Comparison of ENCODE assay signal across 8 mouse cellular contexts in the genomic region with DNA sequence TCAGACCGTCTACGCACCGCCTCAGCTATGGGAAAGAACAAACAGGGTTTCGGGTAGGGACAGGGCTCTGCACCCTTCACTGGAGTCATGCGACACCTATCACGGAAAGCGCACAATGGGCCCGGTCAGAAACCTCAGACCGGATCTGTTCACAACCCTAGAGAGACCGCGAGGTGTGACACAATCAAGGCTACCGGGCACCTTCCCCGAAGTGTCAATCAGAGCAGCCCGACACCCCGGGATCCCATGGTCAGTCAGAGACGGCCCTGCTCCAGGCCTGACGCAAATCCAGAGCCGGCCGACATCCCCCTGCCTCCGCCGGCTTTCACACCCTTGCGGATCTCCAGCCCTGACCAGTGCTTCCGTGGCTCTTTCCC. TPM values are rescaled to one million over a fixed set of nuclear protein-coding genes. Genes with fewer than 3 reads are reported as not detected.
DNase-seq lines count a peak whose midpoint lies in the region; ATAC-seq and TF ChIP-seq lines count a peak whose summit lies in the region.

No protein-coding gene starts in this region.

- H3K9me3 ChIP-seq in heart, embryonic 15.5 days (replicated peaks): no peaks in the 10 kb centered on the region
- H3K9me3 ChIP-seq in ES-E14 (ENCODE audit: control insufficient read depth, insufficient read depth, low read depth, low read length): no peaks in the 10 kb centered on the region
- no peaks in the 10 kb centered on the region for H3K9me3 ChIP-seq in forebrain, embryonic 13.5 days (replicated peaks)
- H3K9me3 ChIP-seq in liver, embryonic 13.5 days (replicated peaks): no peaks in the 10 kb centered on the region
- no peaks in the 10 kb centered on the region for H3K9me3 ChIP-seq in neural tube, embryonic 15.5 days (replicated peaks)

- peaks cover 10% of the 10 kb centered on the region for H3K4me1 ChIP-seq in heart, embryonic 15.5 days (replicated peaks)
- peaks cover 0 to 2% of the 10 kb centered on the region in 2 experiments; a peak in 1 of 4 replicates for H3K4me1 ChIP-seq in ES-E14 (ENCODE audit: control insufficient read depth in 2 of 2, insufficient read depth in 2 of 2, low read length in 2 of 2, poor library complexity in 1 of 2)
- H3K4me1 ChIP-seq in forebrain, embryonic 13.5 days: peaks cover 15% of the 10 kb centered on the region
- peaks cover 28% of the 10 kb centered on the region for H3K4me1 ChIP-seq in liver, embryonic 13.5 days (replicated peaks)
- H3K4me1 ChIP-seq in neural tube, embryonic 15.5 days: peaks cover 12% of the 10 kb centered on the region

- DNase-seq in heart, adult 18-20 months: no peak
- DNase-seq in ES-E14 (ENCODE audit: low read depth, low spot score): no peak
- DNase-seq in liver, embryonic 13.5 days: no peak
- DNase-seq in adrenal gland, postnatal 10 days: no peak
- DNase-seq in left cerebral cortex, adult 11 months (ENCODE audit: low spot score): no peak

- H3K27me3 ChIP-seq in heart, embryonic 15.5 days: no peaks in the 10 kb centered on the region
- no peaks in the 10 kb centered on the region for H3K27me3 ChIP-seq in forebrain, embryonic 13.5 days
- peaks cover 18% of the 10 kb centered on the region for H3K27me3 ChIP-seq in liver, embryonic 13.5 days
- H3K27me3 ChIP-seq in neural tube, embryonic 15.5 days (replicated peaks): no peaks in the 10 kb centered on the region

- H3K4me3 ChIP-seq in heart, embryonic 15.5 days: peak overlapping the region; percentile 72
- H3K4me3 ChIP-seq in ES-E14 (ENCODE audit: insufficient read depth in 1 of 2, low read depth in 1 of 2, low read length in 2 of 2, poor library complexity in 1 of 2, severe bottlenecking in 1 of 2): peak overlapping the region; percentile 75 to 82
- peak overlapping the region; percentile 78 for H3K4me3 ChIP-seq in forebrain, embryonic 13.5 days
- peak overlapping the region; percentile 67 for H3K4me3 ChIP-seq in liver, embryonic 13.5 days (replicated peaks)
- peak overlapping the region; percentile 68 for H3K4me3 ChIP-seq in neural tube, embryonic 15.5 days (replicated peaks)

- peak; percentile 58 for ATAC-seq in heart, embryonic 15.5 days (replicated peaks; ENCODE audit: insufficient number of reproducible peaks, insufficient read depth, low FRiP score, low read depth)
- ATAC-seq in forebrain, embryonic 13.5 days: peak; percentile 73
- ATAC-seq in liver, embryonic 13.5 days (ENCODE audit: low read depth): peak; percentile 30
- peak; percentile 77 for ATAC-seq in neural tube, embryonic 15.5 days (ENCODE audit: low FRiP score)

- H3K9ac ChIP-seq in heart, embryonic 15.5 days: peak overlapping the region; percentile 73
- peak overlapping the region; percentile 74 for H3K9ac ChIP-seq in ES-E14 (ENCODE audit: insufficient read depth, low read depth, low read length, poor library complexity, severe bottlenecking)
- H3K9ac ChIP-seq in forebrain, embryonic 13.5 days: peak overlapping the region; percentile 86
- peak overlapping the region; percentile 68 for H3K9ac ChIP-seq in liver, embryonic 13.5 days
- H3K9ac ChIP-seq in neural tube, embryonic 15.5 days (replicated peaks): peak overlapping the region; percentile 88

- H3K4me2 ChIP-seq in heart, embryonic 15.5 days: peak overlapping the region; percentile 80
- H3K4me2 ChIP-seq in forebrain, embryonic 13.5 days: peak overlapping the region; percentile 76
- H3K4me2 ChIP-seq in liver, embryonic 13.5 days: peak overlapping the region; percentile 80
- H3K4me2 ChIP-seq in neural tube, embryonic 15.5 days: peak overlapping the region; percentile 69

- H3K36me3 ChIP-seq in heart, embryonic 15.5 days: no peaks in the 10 kb centered on the region
- no peaks in the 10 kb centered on the region for H3K36me3 ChIP-seq in ES-E14 (ENCODE audit: control insufficient read depth, insufficient read depth, low read length, poor library complexity, severe bottlenecking)
- H3K36me3 ChIP-seq in forebrain, embryonic 13.5 days (ENCODE audit: poor library complexity, severe bottlenecking): no peaks in the 10 kb centered on the region
- H3K36me3 ChIP-seq in liver, embryonic 13.5 days: no peaks in the 10 kb centered on the region
- no peaks in the 10 kb centered on the region for H3K36me3 ChIP-seq in neural tube, embryonic 15.5 days

- WGBS in heart, embryonic 15.5 days: under 1% methylated on average over 23 of the region's 23 CpGs
- under 1% methylated on average over 23 of the region's 23 CpGs for WGBS in forebrain, embryonic 13.5 days
- WGBS in liver, embryonic 13.5 days (ENCODE audit: insufficient replicate concordance): 2% methylated on average over 23 of the region's 23 CpGs
- WGBS in neural tube, embryonic 15.5 days: 0% methylated on average over 23 of the region's 23 CpGs

- in situ Hi-C loops in ES-E14 (cut with MboI; ENCODE audit: low sequenced_read_pairs in 2 of 2, unreplicated experiment in 2 of 2): no loop called here

- peak overlapping the region; percentile 57 for H3K27ac ChIP-seq in heart, embryonic 15.5 days
- H3K27ac ChIP-seq in ES-E14 (ENCODE audit: insufficient read depth, low read depth, low read length, poor library complexity, severe bottlenecking): no peak overlapping the region
- H3K27ac ChIP-seq in forebrain, embryonic 13.5 days: peak overlapping the region; percentile 54; the same call in 1 of the 2 replicates
- H3K27ac ChIP-seq in liver, embryonic 13.5 days: peak overlapping the region; percentile 66
- peak overlapping the region; percentile 80 for H3K27ac ChIP-seq in neural tube, embryonic 15.5 days (replicated peaks)

TF ChIP-seq in ES-E14, 5 proteins besides CTCF, POLR2A, EP300 and RAD21:
- TF ChIP-seq CHD2 (IDR thresholded peaks at IDR 0.05; ENCODE audit: low read depth, low read length) (no peak), HCFC1 (IDR thresholded peaks at IDR 0.05; ENCODE audit: borderline replicate concordance, insufficient read depth, low read length) (no peak), MAFK (IDR thresholded peaks at IDR 0.05; ENCODE audit: insufficient read depth, low read depth, low read length) (no peak), ZNF384 (IDR thresholded peaks at IDR 0.05; ENCODE audit: low read depth, low read length) (no peak), ZC3H11A (IDR thresholded peaks at IDR 0.05; ENCODE audit: borderline replicate concordance, low read depth, low read length) (no peak)

RNA-seq across cellular contexts. Expression of a gene that starts 0.4 kb away (rescaled TPM):
- 23.5 and 34.7 TPM in 2 replicates for polyA plus RNA-seq in heart, embryonic 15.5 days (2015; fragmentation: Nextera tagmentation; extraction: Ambion mirVana)
- 100 to 1,000 TPM in 1 of 2 experiments, 10 to 100 TPM in 1; 83.6 to 151 TPM for total RNA-seq in heart, adult 18-20 months (2021)
- 13.7 and 15.0 TPM in 2 replicates for total RNA-seq in ES-E14 (2012; rRNA removed)
- 29.5 and 36.5 TPM in 2 replicates for polyA plus RNA-seq in forebrain, embryonic 13.5 days (2015; fragmentation: Nextera tagmentation; extraction: Ambion mirVana)
- 10.8 and 10.9 TPM in 2 replicates for polyA plus RNA-seq in liver, embryonic 13.5 days (2015; fragmentation: Nextera tagmentation; extraction: Ambion mirVana)
- 41.6 and 43.0 TPM in 2 replicates for polyA plus RNA-seq in neural tube, embryonic 15.5 days (2015; fragmentation: Nextera tagmentation; extraction: Ambion mirVana)
- total RNA-seq in adrenal gland, postnatal 10 days (2021): 10 to 100 TPM; 50.7 to 58.8 TPM

RNA-seq across cellular contexts. Expression of a gene that starts 57.6 kb away (rescaled TPM):
- 19.1 and 20.4 TPM in 2 replicates for polyA plus RNA-seq in heart, embryonic 15.5 days (2015; fragmentation: Nextera tagmentation; extraction: Ambion mirVana)
- total RNA-seq in heart, adult 18-20 months (2021): 10 to 100 TPM; 63.8 to 68.7 TPM
- total RNA-seq in ES-E14 (2012; rRNA removed): 12.1 and 14.8 TPM in 2 replicates
- 15.9 and 20.7 TPM in 2 replicates for polyA plus RNA-seq in forebrain, embryonic 13.5 days (2015; fragmentation: Nextera tagmentation; extraction: Ambion mirVana)
- 21.4 and 26.3 TPM in 2 replicates for polyA plus RNA-seq in liver, embryonic 13.5 days (2015; fragmentation: Nextera tagmentation; extraction: Ambion mirVana)
- 25.9 and 27.6 TPM in 2 replicates for polyA plus RNA-seq in neural tube, embryonic 15.5 days (2015; fragmentation: Nextera tagmentation; extraction: Ambion mirVana)
- 10 to 100 TPM; 65.3 to 82.8 TPM for total RNA-seq in adrenal gland, postnatal 10 days (2021)
